Mouse (Mus musculus): ENCODE data around the gene Klk14.

DNA sequence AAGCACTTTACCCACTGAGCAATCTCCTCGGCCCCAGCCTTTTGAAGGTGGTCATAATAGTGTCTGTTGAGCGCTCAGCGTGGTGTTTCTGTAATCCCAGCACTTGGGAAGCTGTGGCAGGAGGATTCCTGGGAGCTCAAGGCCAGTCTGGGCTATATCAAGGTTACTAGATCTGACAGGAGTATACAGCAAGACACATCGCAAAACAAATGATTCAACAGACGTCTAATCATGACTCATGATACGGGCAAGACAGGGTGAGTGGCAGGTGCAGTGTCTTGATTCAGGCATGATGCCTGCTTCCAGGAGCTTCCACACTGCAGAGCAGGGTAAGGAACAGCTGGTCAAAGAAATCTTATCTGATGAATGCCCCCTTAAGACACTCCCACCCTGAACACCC is 37.5 kb upstream of the Klk14 start:
- no peak for TF ChIP-seq CTCF (IDR thresholded peaks at IDR 0.05; ENCODE audit: insufficient read depth, low read depth, low read length)
- no peak for TF ChIP-seq POLR2A (IDR thresholded peaks at IDR 0.05; ENCODE audit: insufficient read depth, low read depth, low read length)
